Mouse (Mus musculus): ENCODE results near the gene Antxr1. TPM values are rescaled to one million over a fixed set of nuclear protein-coding genes. Genes with fewer than 3 reads are reported as not detected.
"Not testable (repeated sequence)": the region's sequence is repeated elsewhere in the genome, so short reads cannot be mapped to it uniquely, and the experiment has no call there.

Antxr1 gene
- total RNA-seq, 2 experiments from 2014 or later, result 6.2 to 15.9 TPM

DNA sequence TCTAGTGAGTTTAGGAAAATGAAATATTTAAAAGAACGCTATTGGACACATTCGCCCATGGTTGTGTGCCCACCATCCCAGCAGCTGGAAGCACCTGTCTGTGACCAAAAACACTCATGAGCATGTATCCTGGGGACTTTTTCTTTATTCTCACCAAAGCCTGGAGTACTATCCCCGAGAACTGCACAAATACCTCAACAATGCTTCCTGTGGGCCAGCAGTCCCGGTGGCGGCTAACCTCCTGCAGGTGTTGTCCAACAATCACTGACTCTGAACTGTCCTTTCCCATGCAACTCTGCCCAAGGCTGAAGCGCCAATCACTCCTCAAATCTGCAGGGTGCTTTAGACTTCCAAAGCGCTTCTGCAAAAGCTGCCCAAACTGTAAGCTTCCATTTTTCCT lies 219.0 kb downstream of the Antxr1 start:
- TF ChIP-seq CTCF (IDR thresholded peaks at IDR 0.05), result no peak
- Histone ChIP-seq H3K4me3 (no peak overlapping the region), H3K27ac (no peak overlapping the region)
- no peak for DNase-seq
- intact Hi-C loops (cut with DNase I), result no loop called here

DNA sequence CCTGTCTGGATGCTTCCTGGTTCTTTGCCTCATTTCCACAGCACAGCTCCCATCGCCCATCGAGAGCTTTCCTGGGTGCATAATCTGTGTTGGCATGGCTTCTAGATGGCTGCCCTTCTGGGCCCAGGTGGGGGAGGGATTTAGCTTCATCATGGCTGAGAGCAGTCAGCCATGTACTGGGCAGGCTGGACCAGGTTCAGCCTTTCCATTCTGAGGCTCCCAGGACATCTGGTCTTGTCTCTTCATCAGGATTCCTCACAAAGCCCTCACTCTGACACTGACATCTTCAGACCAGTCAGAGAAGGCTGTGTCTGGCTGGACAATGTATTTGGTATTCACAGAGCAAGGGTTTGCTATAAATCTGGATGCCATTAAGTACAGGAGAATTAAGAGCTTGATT lies 219.6 kb downstream of the Antxr1 start:
- intact Hi-C loops (cut with DNase I), result no loop called here
- no peak for DNase-seq
- Histone ChIP-seq H3K27ac (no peak overlapping the region), H3K4me3 (no peak overlapping the region)
- no peak for TF ChIP-seq CTCF (IDR thresholded peaks at IDR 0.05)

- peak overlapping the region; percentile 59 for H3K27ac ChIP-seq
- TF ChIP-seq CTCF (IDR thresholded peaks at IDR 0.05), result no peak
- peak; percentile 61 for DNase-seq
- intact Hi-C loops (cut with DNase I), result no loop called here
- no peak overlapping the region for H3K4me3 ChIP-seq
Observed at GRCm38 (mm10) chr6:87112125-87112524, 223.5 kb downstream of the Antxr1 start.

DNA sequence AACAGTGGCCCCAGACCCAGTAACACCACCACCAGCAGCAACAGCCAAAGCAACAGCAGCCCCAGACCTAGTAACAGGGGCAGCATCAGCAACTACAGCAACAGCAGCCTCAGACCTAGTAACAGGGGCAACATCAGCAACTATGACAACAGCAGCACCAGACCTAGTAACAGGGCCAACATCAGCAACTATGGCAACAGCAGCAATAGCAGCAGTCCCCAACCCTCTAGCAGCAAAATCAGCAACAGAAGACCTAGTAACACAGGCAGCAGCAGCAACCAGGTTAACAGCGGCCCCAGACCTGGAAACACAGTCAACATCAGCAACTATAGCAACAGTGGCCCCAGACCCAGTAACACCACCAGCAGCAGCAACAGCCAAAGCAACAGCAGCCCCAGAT lies 224.1 kb downstream of the Antxr1 start:
- H3K4me3 ChIP-seq, result no peak overlapping the region
- intact Hi-C loops (cut with DNase I), result no loop called here
- no peak for TF ChIP-seq CTCF (IDR thresholded peaks at IDR 0.05)
- H3K27ac ChIP-seq, result no peak overlapping the region
- DNase-seq, result no peak

DNA sequence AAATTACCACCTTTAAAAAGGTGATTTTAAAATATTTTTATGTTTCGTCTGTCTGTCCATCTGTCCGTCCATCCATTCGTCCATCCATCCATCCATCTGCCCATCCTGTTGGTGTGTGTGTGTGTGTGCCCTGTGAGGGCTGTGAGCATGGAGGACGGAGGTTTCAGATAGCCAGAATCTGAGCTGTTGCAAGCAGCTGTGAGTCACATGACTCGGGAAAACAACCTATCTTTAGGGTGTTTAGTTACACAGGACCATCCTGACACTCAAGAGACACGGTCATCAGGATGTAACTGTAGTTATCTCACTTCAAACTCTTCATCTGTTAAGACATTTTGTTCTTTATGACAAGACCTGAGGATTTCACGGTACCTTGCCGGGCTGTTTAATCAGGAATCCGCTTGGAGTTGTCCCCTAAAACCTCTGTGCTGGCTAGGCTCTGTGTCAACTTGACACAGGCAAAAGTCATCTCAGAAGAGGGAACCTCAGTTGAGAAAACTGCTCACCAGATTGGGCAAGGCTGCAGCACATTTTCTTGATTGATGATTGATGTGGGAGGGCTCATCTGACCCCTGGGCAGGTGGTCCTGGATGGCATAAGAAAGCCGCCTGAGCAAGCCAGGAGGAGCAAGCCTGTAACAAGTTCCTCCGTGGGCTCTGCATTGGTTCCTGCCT lies 231.4 kb downstream of the Antxr1 start, which contains the start of gene D6Ertd527e:
Gene D6Ertd527e, plus strand, starts transcription at position 624 of the 674 bp plus-strand sequence.
- DNase-seq, result no peak
- Histone ChIP-seq H3K27ac (no peak within 1 kb of the TSS), H3K4me3 (no peak within 1 kb of the TSS)
- intact Hi-C loops (cut with DNase I), result loop anchor here (10.0 kb wide), 1 partner anchor 111 kb away; no protein-coding TSS in a partner anchor
- no peak for TF ChIP-seq CTCF (IDR thresholded peaks at IDR 0.05)

DNA sequence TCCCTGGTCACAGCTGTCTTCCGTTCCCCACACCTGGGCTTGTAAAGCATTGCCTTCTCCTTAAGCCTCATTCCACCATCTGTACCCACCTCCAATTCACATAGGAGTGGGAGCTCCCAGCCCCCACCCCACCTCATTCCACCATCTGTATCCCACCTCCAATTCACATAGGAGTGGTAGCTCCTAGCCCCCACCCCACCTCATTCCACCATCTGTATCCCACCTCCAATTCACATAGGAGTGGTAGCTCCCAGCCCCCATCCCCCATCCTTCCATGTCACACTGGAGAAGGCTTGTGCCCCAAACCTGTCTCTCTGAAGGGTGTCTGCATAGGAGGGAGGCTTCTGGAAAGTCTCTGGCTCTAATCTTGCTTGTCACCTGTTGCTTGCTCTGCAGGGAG lies 232.3 kb downstream of the Antxr1 start:
- H3K4me3 ChIP-seq, result no peak overlapping the region
- intact Hi-C loops (cut with DNase I), result loop anchor here (10.0 kb wide), 1 partner anchor 111 kb away; no protein-coding TSS in a partner anchor
- DNase-seq, result no peak
- no peak overlapping the region for H3K27ac ChIP-seq
- TF ChIP-seq CTCF (IDR thresholded peaks at IDR 0.05), result no peak

DNA sequence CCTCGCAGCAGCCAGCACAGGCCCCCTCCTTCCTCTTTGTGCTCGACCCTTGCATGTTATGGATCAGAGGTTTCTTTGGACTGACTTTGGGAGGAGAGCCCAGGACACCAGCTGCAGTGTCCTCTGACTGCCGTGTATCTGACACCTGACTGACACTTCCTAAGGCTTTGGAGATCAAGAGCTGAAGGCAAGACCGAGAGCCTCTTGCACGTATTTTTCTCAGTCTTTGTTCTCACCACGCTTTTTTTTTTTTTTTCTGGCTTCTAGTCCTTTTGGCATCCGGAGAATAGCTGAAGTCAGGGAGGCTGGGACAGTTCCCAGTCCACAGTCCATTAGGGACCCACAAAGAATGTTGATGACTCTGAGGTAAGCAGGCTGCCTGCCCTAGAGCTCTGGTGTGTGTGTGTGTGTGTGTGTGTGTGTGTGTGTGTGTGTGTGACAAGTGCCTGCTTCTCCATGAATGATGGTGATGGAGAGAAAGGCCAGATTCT lies 233.2 kb downstream of the Antxr1 start:
- DNase-seq, result peak; percentile 70
- TF ChIP-seq CTCF (IDR thresholded peaks at IDR 0.05), result no peak
- intact Hi-C loops (cut with DNase I), result loop anchor here (10.0 kb wide), 1 partner anchor 112 kb away; no protein-coding TSS in a partner anchor
- no peak overlapping the region for H3K4me3 ChIP-seq
- peak overlapping the region; percentile 82 for H3K27ac ChIP-seq

- DNase-seq, result no peak
- peak overlapping the region; percentile 82 for H3K27ac ChIP-seq
- no peak overlapping the region for H3K4me3 ChIP-seq
- no peak for TF ChIP-seq CTCF (IDR thresholded peaks at IDR 0.05)
- intact Hi-C loops (cut with DNase I), result loop anchor here (1.0 to 10.0 kb wide), 4 partner anchors 113 to 285 kb away; partner anchors contain the start of gene Antxr1
Observed at GRCm38 (mm10) chr6:87101955-87102353, 233.7 kb downstream of the Antxr1 start.

GRCm38 (mm10) chr6:87101281-87101954 lies 234.2 kb downstream of the Antxr1 start:
- Histone ChIP-seq H3K27ac (peak overlapping the region; percentile 82), H3K4me3 (peak overlapping the region; percentile 80)
- peak; percentile 90 for DNase-seq
- intact Hi-C loops (cut with DNase I), result loop anchor here (1.0 to 10.0 kb wide), 4 partner anchors 113 to 285 kb away; partner anchors contain the start of gene Antxr1
- TF ChIP-seq CTCF (IDR thresholded peaks at IDR 0.05), result peak; percentile 68

DNA sequence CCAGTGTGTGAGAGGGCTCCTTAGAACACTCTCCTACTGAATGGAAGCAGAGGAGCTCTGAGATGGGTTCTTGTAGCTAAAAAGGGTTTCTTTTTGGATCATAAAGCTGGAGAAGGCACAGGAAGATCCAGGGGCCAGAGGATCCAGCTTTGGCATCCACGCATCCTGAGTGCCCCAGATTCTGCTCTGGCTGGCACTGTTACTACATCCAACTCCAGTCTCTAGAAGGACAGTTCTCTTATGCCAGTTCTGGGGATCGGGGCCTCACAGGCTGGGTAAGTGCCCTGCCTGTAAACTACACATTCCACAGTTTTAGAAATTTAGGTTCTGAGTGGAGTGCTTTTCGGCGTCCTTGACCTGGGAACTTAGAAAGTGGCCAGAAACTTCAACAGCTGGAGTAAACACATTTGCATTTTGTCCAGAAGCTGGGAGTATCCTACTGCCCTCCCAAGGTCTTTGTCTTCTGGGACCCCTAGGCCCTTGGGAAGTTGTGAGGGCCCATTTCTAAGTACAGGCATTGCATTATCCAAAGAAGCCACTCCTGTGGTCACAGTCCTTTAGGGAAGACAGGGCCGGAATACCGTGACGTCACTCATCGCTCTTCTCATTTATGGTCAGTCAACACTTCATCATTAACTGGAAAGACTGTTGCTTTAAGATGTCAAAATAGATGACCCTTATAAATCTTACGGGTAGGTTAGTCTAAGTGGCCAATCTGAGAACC lies 235.2 kb downstream of the Antxr1 start:
- DNase-seq, result no peak
- H3K27ac ChIP-seq, result peak overlapping the region; percentile 82
- no peak overlapping the region for H3K4me3 ChIP-seq
- no peak for TF ChIP-seq CTCF (IDR thresholded peaks at IDR 0.05)
- intact Hi-C loops (cut with DNase I), result loop anchor here (1.0 to 10.0 kb wide), 4 partner anchors 114 to 286 kb away; partner anchors contain the start of gene Antxr1

- intact Hi-C loops (cut with DNase I), result loop anchor here (2.0 to 10.0 kb wide), 2 partner anchors 115 to 287 kb away; no protein-coding TSS in a partner anchor
- Histone ChIP-seq H3K4me3 (no peak overlapping the region), H3K27ac (peak overlapping the region; percentile 76)
- TF ChIP-seq CTCF (IDR thresholded peaks at IDR 0.05), result no peak
- DNase-seq, result no peak
Observed at GRCm38 (mm10) chr6:87099671-87100296, 235.8 kb downstream of the Antxr1 start.

DNA sequence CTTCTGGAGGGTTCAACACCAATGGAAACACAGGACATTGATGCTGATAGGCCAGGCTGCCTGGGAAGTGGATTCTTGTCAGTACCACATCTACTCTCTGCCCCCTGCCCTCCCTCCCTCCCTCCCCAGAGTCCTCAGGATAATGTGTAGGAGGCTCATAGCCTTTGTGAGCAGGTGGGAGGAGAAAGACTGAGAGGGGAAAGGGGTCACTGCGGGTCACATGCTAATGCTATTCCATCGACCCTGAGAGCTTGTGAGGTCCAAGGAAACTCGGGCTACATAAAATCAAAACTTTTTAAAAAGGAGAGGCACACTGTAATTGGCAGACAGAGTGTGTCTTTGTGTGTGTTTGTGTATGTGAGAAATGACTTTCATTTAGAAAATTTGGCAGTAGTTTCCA lies 236.4 kb downstream of the Antxr1 start:
- Histone ChIP-seq H3K4me3 (no peak overlapping the region), H3K27ac (peak overlapping the region; percentile 76)
- DNase-seq, result no peak
- intact Hi-C loops (cut with DNase I), result no loop called here
- no peak for TF ChIP-seq CTCF (IDR thresholded peaks at IDR 0.05)

- intact Hi-C loops (cut with DNase I); H3K4me3 ChIP-seq; H3K27ac ChIP-seq; DNase-seq: not testable (repeated sequence)
Observed at GRCm38 (mm10) chr6:87093631-87094030, 242.0 kb downstream of the Antxr1 start.
